Mouse (Mus musculus) hindbrain, embryonic 10.5 days (tissue): Measurements from ENCODE around the gene Synpr. TPM values are rescaled to one million over a fixed set of nuclear protein-coding genes. Genes with fewer than 3 reads are reported as not detected.
"Not testable (repeated sequence)": the region's sequence is repeated elsewhere in the genome, so short reads cannot be mapped to it uniquely, and the experiment has no call there.

Experiments
- DNase-seq: peaks from one replicate; pipeline ENCODE4 v3.0.0-alpha.2; 2017; ENCODE audit warnings: low spot score
- H3K27ac ChIP-seq: fragments of 300-500 bp; sonication (generic); 2 replicates; pipeline ENCODE4 v1.5.1; 2016; ENCODE audit warnings: mild to moderate bottlenecking, moderate library complexity
- H3K27me3 ChIP-seq: fragments of 300-500 bp; sonication (generic); 2 replicates; pipeline ENCODE4 v1.6.1; 2016; ENCODE audit warnings: mild to moderate bottlenecking; ENCODE audit not compliant: poor library complexity, insufficient read depth, severe bottlenecking
- H3K36me3 ChIP-seq: fragments of 300-500 bp; sonication (generic); 2 replicates; pipeline ENCODE4 v1.6.1; 2016; ENCODE audit warnings: mild to moderate bottlenecking, moderate library complexity
- H3K4me1 ChIP-seq: fragments of 300-500 bp; sonication (generic); replicated peaks from 2 replicates; pipeline ENCODE4 v1.6.1; 2016; ENCODE audit warnings: mild to moderate bottlenecking
- H3K4me3 ChIP-seq: fragments of 300-500 bp; sonication (generic); 2 replicates; pipeline ENCODE4 v1.5.1; 2016; ENCODE audit warnings: mild to moderate bottlenecking, moderate library complexity
- H3K9me3 ChIP-seq: fragments of 300-500 bp; sonication (generic); 2 replicates; pipeline ENCODE4 v1.6.1; 2016; ENCODE audit warnings: mild to moderate bottlenecking, moderate library complexity
- WGBS: fragments of 180-500 bp; shearing (Covaris S2); methylation state at CpG from one replicate; pipeline ENCODE4 v1.1.7; 2016; 5-methylcytosine and 5-hydroxymethylcytosine counted together
- polyA plus RNA-seq: library from polyadenylated mRNA; unstranded; fragments of >200 nt; fragmentation: Nextera tagmentation; extraction: Ambion mirVana; gene quantifications from 2 replicates; pipeline ENCODE4 v1.2.1, GENCODE M21; 2016

Gene Synpr
- 5.7 and 6.6 TPM in 2 replicates for polyA plus RNA-seq

GRCm38 (mm10) chr14:13284091-13284844 is at the start of gene Synpr:
Gene Synpr (plus strand): TSS chr14:13284780.
- Histone ChIP-seq H3K4me3 (peak within 1 kb of the TSS; percentile 52), H3K27ac (peak within 1 kb of the TSS; percentile 35; the same call in 1 of the 2 replicates), H3K27me3 (peaks cover 10% of the 10 kb centered on the region), H3K9me3 (no peaks in the 10 kb centered on the region), H3K4me1 (peaks cover 16% of the 10 kb centered on the region), H3K36me3 (no peaks in the 10 kb centered on the region)
- 8% methylated on average over 27 of the region's 27 CpGs for WGBS
- DNase-seq: peak; percentile 91

GRCm38 (mm10) chr14:13236929-13237328 is 47.7 kb upstream of the Synpr start:
- Histone ChIP-seq H3K9me3 (no peaks in the 10 kb centered on the region), H3K36me3 (no peaks in the 10 kb centered on the region), H3K4me1 (no peaks in the 10 kb centered on the region), H3K27ac (no peak overlapping the region), H3K4me3 (no peak overlapping the region), H3K27me3 (no peaks in the 10 kb centered on the region)
- DNase-seq: no peak
- WGBS: 16% methylated on average over 1 of the region's 1 CpGs

- WGBS: 64% methylated on average over 4 of the region's 4 CpGs
- H3K27ac ChIP-seq: no peak overlapping the region
- DNase-seq: no peak
Measured at GRCm38 (mm10) chr14:13247431-13247830, 37.1 kb upstream of the Synpr start.

GRCm38 (mm10) chr14:13249361-13249760 is 35.2 kb upstream of the Synpr start:
- H3K4me3 ChIP-seq: no peak overlapping the region
- H3K36me3 ChIP-seq: no peaks in the 10 kb centered on the region
- H3K4me1 ChIP-seq: no peaks in the 10 kb centered on the region
- no peak for DNase-seq
- H3K9me3 ChIP-seq: no peaks in the 10 kb centered on the region
- H3K27ac ChIP-seq: no peak overlapping the region
- no peaks in the 10 kb centered on the region for H3K27me3 ChIP-seq

More at GRCm38 (mm10) chr14:13247431-13247830, 37.1 kb upstream of the Synpr start:
- Histone ChIP-seq H3K4me3 (no peak overlapping the region), H3K36me3 (no peaks in the 10 kb centered on the region), H3K27me3 (no peaks in the 10 kb centered on the region), H3K4me1 (no peaks in the 10 kb centered on the region), H3K9me3 (no peaks in the 10 kb centered on the region)

GRCm38 (mm10) chr14:13252594-13252993 is 32.0 kb upstream of the Synpr start:
- H3K36me3 ChIP-seq: no peaks in the 10 kb centered on the region
- WGBS: 83% methylated on average over 1 of the region's 1 CpGs
- H3K9me3 ChIP-seq: no peaks in the 10 kb centered on the region
- no peak for DNase-seq
- no peak overlapping the region for H3K27ac ChIP-seq
- H3K4me1 ChIP-seq: no peaks in the 10 kb centered on the region
- no peaks in the 10 kb centered on the region for H3K27me3 ChIP-seq
- H3K4me3 ChIP-seq: no peak overlapping the region

- not testable (repeated sequence) for H3K4me3 ChIP-seq, H3K36me3 ChIP-seq, H3K9me3 ChIP-seq, H3K27me3 ChIP-seq, DNase-seq, H3K27ac ChIP-seq, H3K4me1 ChIP-seq
- 88% methylated on average over 2 of the region's 2 CpGs for WGBS
Measured at GRCm38 (mm10) chr14:13254741-13255140, 29.8 kb upstream of the Synpr start.

- H3K4me1 ChIP-seq: no peaks in the 10 kb centered on the region
- H3K27me3 ChIP-seq: no peaks in the 10 kb centered on the region
- no peak overlapping the region for H3K4me3 ChIP-seq
- no peaks in the 10 kb centered on the region for H3K36me3 ChIP-seq
- 53% methylated on average over 1 of the region's 1 CpGs for WGBS
- H3K27ac ChIP-seq: no peak overlapping the region
- no peak for DNase-seq
- no peaks in the 10 kb centered on the region for H3K9me3 ChIP-seq
Measured at GRCm38 (mm10) chr14:13262406-13262805, 22.2 kb upstream of the Synpr start.

GRCm38 (mm10) chr14:13266331-13266730 is 18.2 kb upstream of the Synpr start:
- Histone ChIP-seq H3K27me3 (no peaks in the 10 kb centered on the region), H3K4me3 (no peak overlapping the region), H3K27ac (no peak overlapping the region), H3K9me3 (no peaks in the 10 kb centered on the region), H3K36me3 (no peaks in the 10 kb centered on the region), H3K4me1 (no peaks in the 10 kb centered on the region)
- 89% methylated on average over 2 of the region's 2 CpGs for WGBS
- no peak for DNase-seq

- Histone ChIP-seq H3K27me3 (no peaks in the 10 kb centered on the region), H3K27ac (no peak overlapping the region), H3K9me3 (no peaks in the 10 kb centered on the region), H3K36me3 (no peaks in the 10 kb centered on the region), H3K4me1 (no peaks in the 10 kb centered on the region), H3K4me3 (no peak overlapping the region)
- DNase-seq: no peak
- WGBS: 87% methylated on average over 4 of the region's 4 CpGs
Measured at GRCm38 (mm10) chr14:13267181-13267580, 17.4 kb upstream of the Synpr start.

- 79% methylated on average over 4 of the region's 4 CpGs for WGBS
- peaks cover 16% of the 10 kb centered on the region for H3K4me1 ChIP-seq
- H3K9me3 ChIP-seq: no peaks in the 10 kb centered on the region
- H3K36me3 ChIP-seq: no peaks in the 10 kb centered on the region
- no peak for DNase-seq
- H3K27me3 ChIP-seq: peaks cover 10% of the 10 kb centered on the region
- no peak overlapping the region for H3K27ac ChIP-seq
- no peak overlapping the region for H3K4me3 ChIP-seq
Measured at GRCm38 (mm10) chr14:13283211-13283610, 1.4 kb upstream of the Synpr start.

- Histone ChIP-seq H3K4me3 (peak overlapping the region; percentile 52), H3K27ac (peak overlapping the region; percentile 35; the same call in 1 of the 2 replicates), H3K9me3 (no peaks in the 10 kb centered on the region), H3K36me3 (no peaks in the 10 kb centered on the region), H3K4me1 (peaks cover 16% of the 10 kb centered on the region), H3K27me3 (peaks cover 10% of the 10 kb centered on the region)
- no peak for DNase-seq
- 12% methylated on average over 13 of the region's 13 CpGs for WGBS
Measured at GRCm38 (mm10) chr14:13284845-13285198, 242 bp downstream of the Synpr start.

- DNase-seq: no peak
- H3K36me3 ChIP-seq: no peaks in the 10 kb centered on the region
- H3K27me3 ChIP-seq: peaks cover 10% of the 10 kb centered on the region
- H3K4me1 ChIP-seq: peaks cover 16% of the 10 kb centered on the region
- no peaks in the 10 kb centered on the region for H3K9me3 ChIP-seq
- H3K27ac ChIP-seq: no peak overlapping the region
- WGBS: 82% methylated on average over 10 of the region's 10 CpGs
- peak overlapping the region; percentile 52; the same call in 1 of the 2 replicates for H3K4me3 ChIP-seq
Measured at GRCm38 (mm10) chr14:13285341-13286130, 956 bp downstream of the Synpr start.

- H3K9me3 ChIP-seq: no peaks in the 10 kb centered on the region
- H3K27ac ChIP-seq: no peak overlapping the region
- H3K4me3 ChIP-seq: no peak overlapping the region
- no peak for DNase-seq
- no peaks in the 10 kb centered on the region for H3K4me1 ChIP-seq
- H3K36me3 ChIP-seq: no peaks in the 10 kb centered on the region
- H3K27me3 ChIP-seq: no peaks in the 10 kb centered on the region
- 85% methylated on average over 3 of the region's 3 CpGs for WGBS
Measured at GRCm38 (mm10) chr14:13294200-13294599, 9.6 kb downstream of the Synpr start.
